Mouse (Mus musculus): ENCODE measurements at regions not wholly inside any gene's neighbourhood (a gene's known extent, or its start where the extent isn't known, plus 50 kb on each side); places are given as distances from the start of the nearest gene placed in this dataset.

DNA sequence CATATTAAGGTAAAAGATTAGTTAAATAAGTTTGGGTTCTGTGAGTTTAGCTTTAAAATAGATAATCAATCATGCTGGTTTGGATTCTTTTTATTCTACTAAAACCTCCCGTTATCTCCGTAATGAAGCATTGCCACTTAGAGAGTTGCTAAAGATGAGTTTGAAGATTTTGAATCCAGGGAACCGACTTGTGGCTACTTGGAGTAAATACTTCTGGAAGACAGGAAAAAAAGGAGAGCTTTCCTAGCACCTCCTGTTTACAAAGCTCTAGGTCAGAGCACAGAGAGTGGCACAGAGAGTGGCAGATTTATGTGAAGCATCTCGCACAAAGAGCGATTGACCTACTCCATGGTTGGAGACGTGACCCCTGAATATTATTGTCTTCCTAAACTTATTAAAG, 227.4 kb downstream of the Usp25 start:
- in situ Hi-C loops (cut with MboI; ENCODE audit: unreplicated experiment in 2 of 2), result no loop called here

DNA sequence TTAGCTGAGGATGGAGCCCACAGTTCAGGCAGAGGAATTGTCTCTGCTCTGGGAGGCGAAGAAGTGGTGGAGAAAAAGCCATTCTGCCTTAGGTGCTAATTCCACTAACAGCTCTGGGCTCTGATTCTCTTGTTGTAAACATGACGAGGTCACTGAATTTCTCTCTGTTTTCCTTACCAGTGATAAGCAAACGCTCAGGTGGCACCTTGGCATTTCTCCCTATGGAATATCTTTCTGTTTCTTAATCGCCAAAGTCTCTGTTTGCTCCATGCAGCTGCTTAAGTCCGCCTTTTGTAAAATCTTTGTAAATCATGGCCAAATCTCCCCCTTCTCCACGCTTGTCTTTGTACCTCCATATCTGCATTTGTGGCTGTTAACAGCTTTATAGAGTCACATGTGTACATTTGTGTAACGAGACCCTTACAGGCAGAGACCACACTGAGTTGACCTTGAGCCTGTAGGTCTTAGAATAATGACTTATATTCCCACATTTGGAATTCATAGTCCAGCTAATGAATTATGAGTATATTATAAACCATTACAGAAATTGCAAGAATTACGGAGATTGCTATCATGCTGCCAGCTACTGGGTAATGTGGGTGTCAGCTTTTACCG, 225.8 kb downstream of the Usp25 start:
- in situ Hi-C loops (cut with MboI; ENCODE audit: unreplicated experiment in 2 of 2), result no loop called here

DNA sequence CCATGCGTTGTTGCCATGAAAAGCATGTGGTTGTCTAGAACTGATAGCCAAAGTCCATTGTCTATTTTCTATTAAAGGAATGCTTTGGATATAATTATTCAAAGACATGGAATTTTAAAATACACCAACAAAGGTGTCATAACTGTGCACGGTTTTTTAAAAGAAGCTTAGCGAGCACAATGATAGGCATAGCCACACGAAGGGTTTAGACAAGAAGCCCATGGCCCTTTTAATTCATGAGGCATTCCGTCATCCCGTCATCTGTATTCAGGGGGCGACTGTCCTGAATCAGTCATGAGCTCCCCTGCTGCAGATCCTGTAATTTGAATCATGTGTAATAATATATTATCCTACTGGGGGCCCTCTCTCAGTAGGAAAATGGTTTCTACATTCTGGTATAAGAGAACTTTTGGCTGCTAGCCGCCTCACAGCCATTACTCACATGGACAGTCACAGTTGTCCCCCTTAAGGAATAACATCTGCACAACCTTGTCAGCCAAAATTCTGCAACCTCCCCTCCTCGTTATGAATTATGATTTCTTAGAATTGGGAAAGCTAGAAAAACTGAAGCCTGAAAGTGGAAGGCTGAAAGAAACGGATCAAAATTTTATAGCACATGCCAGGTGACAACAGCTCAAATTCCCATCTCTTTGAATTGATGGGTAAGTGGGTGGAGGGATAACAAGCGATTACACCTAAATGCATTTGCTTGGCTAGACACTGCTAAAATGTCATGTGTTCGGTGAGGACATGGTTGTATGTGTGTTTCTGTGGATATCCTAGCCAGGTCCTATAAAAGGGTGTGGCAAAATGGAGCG, 225.1 kb downstream of the Usp25 start:
- in situ Hi-C loops (cut with MboI; ENCODE audit: unreplicated experiment in 2 of 2), result no loop called here

DNA sequence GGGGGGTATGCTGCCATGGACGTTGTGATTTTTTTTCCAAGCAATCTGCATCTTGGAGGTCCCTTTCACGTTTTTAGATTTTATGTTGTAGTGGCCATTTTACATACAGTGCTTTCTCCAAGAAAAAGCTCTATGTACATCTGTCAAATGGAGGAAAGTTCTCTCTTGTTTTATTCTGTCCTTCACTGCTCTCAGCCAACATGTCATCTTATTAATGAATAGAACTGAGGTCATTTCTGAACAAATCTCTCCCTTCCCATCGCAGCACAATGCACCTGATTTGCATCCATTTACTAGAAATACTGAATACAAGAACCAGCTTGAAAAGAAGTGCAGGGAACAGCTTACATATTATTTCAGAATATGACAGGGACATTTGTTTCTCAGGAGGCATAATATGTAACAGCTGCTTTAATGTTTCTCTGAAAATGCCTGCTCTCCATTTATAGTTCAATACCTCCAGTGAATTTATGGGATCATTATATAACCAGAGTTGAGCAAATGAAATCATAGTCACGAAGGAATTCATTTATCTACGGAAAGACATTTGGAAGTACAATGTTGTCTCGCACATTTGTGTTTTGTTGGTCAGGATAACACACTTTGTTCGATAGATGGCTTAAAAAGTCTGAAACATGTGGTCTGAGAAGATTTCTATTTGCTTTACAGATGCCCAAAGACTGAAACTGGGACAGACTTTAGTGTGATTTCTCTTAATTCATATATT, 224.3 kb downstream of the Usp25 start:
- in situ Hi-C loops (cut with MboI; ENCODE audit: unreplicated experiment in 2 of 2), result no loop called here

DNA sequence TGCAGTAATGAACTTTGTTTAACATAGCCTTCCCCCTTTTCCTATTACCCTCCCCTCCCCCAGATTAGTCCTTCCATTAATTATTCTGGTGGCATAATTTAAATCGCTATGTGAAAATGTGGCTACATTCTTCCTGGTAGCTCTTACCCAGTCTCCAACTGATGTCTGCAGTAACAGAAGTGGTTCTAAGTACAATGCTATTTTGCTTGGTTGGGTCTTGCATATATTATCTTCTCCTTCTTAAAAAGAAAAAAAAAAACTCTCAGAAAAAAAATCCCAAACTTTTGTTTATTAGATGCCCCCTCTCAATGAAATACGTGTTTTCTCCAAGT, 223.7 kb downstream of the Usp25 start:
- in situ Hi-C loops (cut with MboI; ENCODE audit: unreplicated experiment in 2 of 2), result no loop called here

DNA sequence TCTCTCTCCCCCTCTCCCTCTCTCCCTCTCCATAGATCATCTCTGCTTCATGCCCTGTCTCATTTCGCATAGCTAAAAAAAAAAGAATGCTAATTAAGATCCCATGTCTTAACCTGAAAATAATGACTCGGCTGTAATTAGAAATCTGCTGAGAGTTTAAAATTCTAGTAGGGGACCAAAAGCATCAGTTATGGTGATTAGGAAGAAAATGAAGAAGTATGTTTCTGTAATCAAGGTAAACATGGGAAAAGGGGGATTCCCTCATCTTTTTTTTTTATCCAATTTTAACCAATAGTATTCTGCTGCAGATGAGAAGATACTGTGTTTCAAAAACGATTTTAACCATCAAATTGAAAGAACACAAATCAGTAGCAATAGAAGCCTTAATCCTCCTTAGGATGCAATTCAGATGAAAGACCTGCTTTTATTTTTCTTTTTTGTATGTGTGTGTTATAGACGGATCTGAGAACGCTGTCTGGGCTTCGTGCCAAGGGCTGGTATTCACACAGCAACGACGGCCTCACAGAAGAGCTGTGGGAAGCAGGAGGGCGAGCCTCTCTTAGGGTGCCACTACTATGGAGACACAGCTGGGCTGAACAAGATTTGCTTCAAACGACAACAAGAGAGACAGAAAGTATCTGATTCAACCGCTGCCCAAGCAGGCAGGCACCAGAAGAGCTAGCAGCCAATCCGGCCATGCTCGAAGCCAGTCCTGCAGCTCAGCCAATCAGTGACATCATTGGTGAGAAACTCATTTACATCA, 223.2 kb downstream of the Usp25 start:
- in situ Hi-C loops (cut with MboI; ENCODE audit: unreplicated experiment in 2 of 2), result no loop called here

DNA sequence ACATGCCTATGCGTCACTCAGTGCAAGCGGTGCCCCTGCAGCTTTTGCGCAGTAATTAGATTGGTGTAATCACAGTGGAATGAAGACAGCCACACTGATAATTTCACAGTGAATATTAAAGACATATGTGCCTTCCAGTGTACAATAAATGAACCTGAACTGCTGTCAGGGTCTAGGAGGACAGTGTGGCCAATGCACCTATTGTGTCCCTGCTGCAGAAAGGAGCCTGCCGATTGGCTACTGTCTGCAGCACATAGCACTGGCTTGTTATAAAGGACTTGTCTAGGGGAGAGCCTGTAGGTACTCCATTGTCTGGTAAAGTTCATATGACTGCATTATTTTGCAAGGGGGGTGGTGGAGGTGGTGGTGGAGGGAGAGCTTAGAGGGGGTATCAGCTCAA, 222.5 kb downstream of the Usp25 start:
- in situ Hi-C loops (cut with MboI; ENCODE audit: unreplicated experiment in 2 of 2), result no loop called here

DNA sequence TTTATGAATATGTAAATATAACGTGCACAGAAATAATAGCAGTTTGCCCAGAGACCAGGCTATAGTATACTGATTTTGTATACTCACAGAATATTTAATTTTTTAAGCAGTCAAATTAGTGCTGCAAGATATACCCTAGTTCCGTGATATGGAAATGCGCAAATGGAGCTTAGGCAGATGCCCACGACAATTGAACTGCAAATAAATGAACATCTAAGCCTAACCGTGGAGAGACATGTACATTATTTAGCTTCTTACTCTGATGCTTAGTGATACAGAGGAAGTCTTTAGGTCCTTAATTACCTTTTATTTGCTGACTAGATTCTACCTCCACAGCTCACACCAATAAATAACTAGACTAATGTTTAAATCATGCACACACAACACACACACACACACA, 221.9 kb downstream of the Usp25 start:
- in situ Hi-C loops (cut with MboI; ENCODE audit: unreplicated experiment in 2 of 2), result no loop called here
